Mouse (Mus musculus): ENCODE results near the gene Nags.
A peak's percentile ranks its signal among the peaks of the same experiment; 100 is the strongest.

Nags gene

GRCm38 (mm10) chr11:102145471-102146001, at the start of gene Nags:
Gene Nags, plus strand, starts transcription at chr11:102145513.
- DNase-seq: no peak

GRCm38 (mm10) chr11:102095676-102096075, 49.6 kb upstream of the Nags start:
- no peak for DNase-seq

GRCm38 (mm10) chr11:102096446-102096845, 48.9 kb upstream of the Nags start:
- DNase-seq: no peak

- DNase-seq: peak; percentile 53
Measured at GRCm38 (mm10) chr11:102096887-102097391, 48.4 kb upstream of the Nags start.

GRCm38 (mm10) chr11:102101219-102101618, 44.1 kb upstream of the Nags start, which contains the start of gene Ppy:
Gene Ppy, minus strand, starts transcription at chr11:102101319.
- no peak for DNase-seq

- peak; percentile 48 for DNase-seq
Measured at GRCm38 (mm10) chr11:102102485-102103258, 42.6 kb upstream of the Nags start.

GRCm38 (mm10) chr11:102106911-102107310, 38.4 kb upstream of the Nags start:
- no peak for DNase-seq

GRCm38 (mm10) chr11:102107732-102108131, 37.6 kb upstream of the Nags start, which contains the start of gene Pyy:
Gene Pyy, minus strand, starts transcription at chr11:102107832.
- no peak for DNase-seq

- DNase-seq: no peak
Measured at GRCm38 (mm10) chr11:102111576-102111975, 33.7 kb upstream of the Nags start.

GRCm38 (mm10) chr11:102116241-102116640, 29.1 kb upstream of the Nags start:
- no peak for DNase-seq

- DNase-seq: no peak
Measured at GRCm38 (mm10) chr11:102117386-102117785, 27.9 kb upstream of the Nags start.

GRCm38 (mm10) chr11:102134516-102134915, 10.8 kb upstream of the Nags start:
- DNase-seq: no peak

GRCm38 (mm10) chr11:102137625-102138446, 7.5 kb upstream of the Nags start:
- DNase-seq: no peak

GRCm38 (mm10) chr11:102138447-102138740, 6.9 kb upstream of the Nags start:
- DNase-seq: peak; percentile 69

GRCm38 (mm10) chr11:102140508-102140907, 4.8 kb upstream of the Nags start:
- DNase-seq: peak; percentile 59

- no peak for DNase-seq
Measured at GRCm38 (mm10) chr11:102142355-102142754, 3.0 kb upstream of the Nags start.

GRCm38 (mm10) chr11:102144957-102145470, 299 bp upstream of the Nags start:
- DNase-seq: no peak

- no peak for DNase-seq
Measured at GRCm38 (mm10) chr11:102146005-102146404, 692 bp downstream of the Nags start.

GRCm38 (mm10) chr11:102146531-102146930, 1.2 kb downstream of the Nags start:
- no peak for DNase-seq

- no peak for DNase-seq
Measured at GRCm38 (mm10) chr11:102147213-102147989, 2.1 kb downstream of the Nags start.

GRCm38 (mm10) chr11:102156039-102156785, 10.9 kb downstream of the Nags start, which contains the start of gene Tmem101:
Gene Tmem101, minus strand, starts transcription at chr11:102156404.
- DNase-seq: peak; percentile 82

- DNase-seq: no peak
Measured at GRCm38 (mm10) chr11:102156786-102157089, 11.4 kb downstream of the Nags start.
